Mouse (Mus musculus) CH12.LX (cell line): ENCODE measurements at regions not wholly inside any gene's neighbourhood (a gene's known extent, or its start where the extent isn't known, plus 50 kb on each side); places are given as distances from the start of the nearest gene placed in this dataset.

ENCODE experiments used
- CHD1 ChIP-seq: IDR thresholded peaks from 2 replicates; pipeline ENCODE4 v1.6.1; 2012; ENCODE audit warnings: low read depth, low read length, improper control_type of control experiment, inconsistent platforms
- CTCF ChIP-seq, 2 experiments: IDR thresholded peaks in 1 of 2; conservative IDR thresholded peaks in 1 of 2; 2 replicates each; pipeline ENCODE4 v1.5.1; 2011 to 2012; ENCODE audit warnings: low read depth in 2 of 2, low read length in 2 of 2, improper control_type of control experiment in 1 of 2, inconsistent platforms in 1 of 2, mild to moderate bottlenecking in 1 of 2, moderate library complexity in 1 of 2
- E2F4 ChIP-seq: IDR thresholded peaks from 2 replicates; pipeline ENCODE4 v1.6.1; 2011; ENCODE audit warnings: low read depth, low read length, improper control_type of control experiment; ENCODE audit not compliant: insufficient replicate concordance
- ELF1 ChIP-seq: IDR thresholded peaks from 2 replicates; pipeline ENCODE4 v1.6.1; 2014; ENCODE audit warnings: low read depth, mild to moderate bottlenecking, inconsistent platforms, low read length, improper control_type of control experiment
- MAFK ChIP-seq: IDR thresholded peaks from 2 replicates; pipeline ENCODE4 v1.6.1; 2011; ENCODE audit warnings: low read length, improper control_type of control experiment; ENCODE audit not compliant: insufficient replicate concordance
- MXI1 ChIP-seq: IDR thresholded peaks from 2 replicates; pipeline ENCODE4 v1.6.1; 2011; ENCODE audit warnings: mild to moderate bottlenecking, low read depth, low read length, improper control_type of control experiment
- POLR2A ChIP-seq: IDR thresholded peaks from 2 replicates; pipeline ENCODE4 v1.6.1; 2011; ENCODE audit warnings: low read depth, mild to moderate bottlenecking, improper control_type of control experiment, low read length
- POLR2AphosphoS2 ChIP-seq: IDR thresholded peaks from 2 replicates; pipeline ENCODE4 v1.6.1; 2011; ENCODE audit warnings: low read depth, low read length, improper control_type of control experiment
- TCF12 ChIP-seq: IDR thresholded peaks from 2 replicates; pipeline ENCODE4 v1.6.1; 2014; ENCODE audit warnings: low read depth, mild to moderate bottlenecking, inconsistent platforms, low read length, improper control_type of control experiment
- ZC3H11A ChIP-seq: IDR thresholded peaks from 2 replicates; pipeline ENCODE4 v1.6.1; 2012; ENCODE audit warnings: low read depth, mild to moderate bottlenecking, inconsistent platforms, low read length, improper control_type of control experiment
- ZNF384 ChIP-seq: IDR thresholded peaks from 2 replicates; pipeline ENCODE4 v1.6.1; 2012; ENCODE audit warnings: low read depth, low read length, improper control_type of control experiment, inconsistent platforms

- TF ChIP-seq TCF12 = no peak
- no peak for TF ChIP-seq CHD1
- TF ChIP-seq ELF1 = no peak
- no peak for TF ChIP-seq E2F4
- no peak for TF ChIP-seq POLR2AphosphoS2
- TF ChIP-seq POLR2A = no peak
- TF ChIP-seq ZNF384 = no peak
- TF ChIP-seq MXI1 = no peak
- no peak for TF ChIP-seq CTCF (conservative IDR thresholded peaks at IDR 0.05 in 1 of 2, IDR thresholded peaks at IDR 0.05 in 1 of 2; ENCODE audit: low read depth in 2 of 2, low read length in 2 of 2)
- TF ChIP-seq MAFK = no peak
- TF ChIP-seq ZC3H11A = no peak
Observed at GRCm38 (mm10) chr11:110839316-110839715, 128.5 kb upstream of the Kcnj16 start.
